Mouse (Mus musculus) midbrain, embryonic 12.5 days (tissue): ENCODE results near the gene Gm44502. TPM values are rescaled to one million over a fixed set of nuclear protein-coding genes. Genes with fewer than 3 reads are reported as not detected.

Source experiments
- ATAC-seq: fragments of 200-750 bp; cut with Nextera tagmentation; 2 replicates; pipeline ENCODE4 v1.8.0; 2017; ENCODE audit warnings: low read depth, moderate TSS enrichment, moderate library complexity; ENCODE audit not compliant: low FRiP score
- H3K27ac ChIP-seq: fragments of 300-500 bp; sonication (generic); replicated peaks from 2 replicates; pipeline ENCODE4 v1.5.1; 2016; ENCODE audit warnings: mild to moderate bottlenecking
- H3K27me3 ChIP-seq: fragments of 300-500 bp; sonication (generic); 2 replicates; pipeline ENCODE4 v1.6.1; 2016; ENCODE audit warnings: mild to moderate bottlenecking
- H3K36me3 ChIP-seq: fragments of 300-500 bp; sonication (generic); 2 replicates; pipeline ENCODE4 v1.6.1; 2016
- H3K4me1 ChIP-seq: fragments of 300-500 bp; sonication (generic); 2 replicates; pipeline ENCODE4 v1.6.1; 2016
- H3K4me2 ChIP-seq: fragments of 300-500 bp; sonication (generic); replicated peaks from 2 replicates; pipeline ENCODE4 v1.6.1; 2016; ENCODE audit warnings: mild to moderate bottlenecking, moderate library complexity
- H3K4me3 ChIP-seq: fragments of 300-500 bp; sonication (generic); 2 replicates; pipeline ENCODE4 v1.5.1; 2016; ENCODE audit warnings: mild to moderate bottlenecking
- H3K9ac ChIP-seq: fragments of 300-500 bp; sonication (generic); replicated peaks from 2 replicates; pipeline ENCODE4 v1.6.1; 2016; ENCODE audit warnings: mild to moderate bottlenecking, moderate library complexity
- H3K9me3 ChIP-seq: fragments of 300-500 bp; sonication (generic); 2 replicates; pipeline ENCODE4 v1.6.1; 2016; ENCODE audit warnings: mild to moderate bottlenecking
- WGBS: fragments of 180-500 bp; shearing (Covaris S2); methylation state at CpG from one replicate; pipeline ENCODE4 v1.1.7; 2016; 5-methylcytosine and 5-hydroxymethylcytosine counted together
- polyA plus RNA-seq: library from polyadenylated mRNA; unstranded; fragments of >200 nt; fragmentation: Nextera tagmentation; extraction: Ambion mirVana; gene quantifications from 2 replicates; pipeline ENCODE4 v1.2.1, GENCODE M21; 2016

Gene Gm44502
- polyA plus RNA-seq, 1 experiment from 2014 or later = not detected

DNA sequence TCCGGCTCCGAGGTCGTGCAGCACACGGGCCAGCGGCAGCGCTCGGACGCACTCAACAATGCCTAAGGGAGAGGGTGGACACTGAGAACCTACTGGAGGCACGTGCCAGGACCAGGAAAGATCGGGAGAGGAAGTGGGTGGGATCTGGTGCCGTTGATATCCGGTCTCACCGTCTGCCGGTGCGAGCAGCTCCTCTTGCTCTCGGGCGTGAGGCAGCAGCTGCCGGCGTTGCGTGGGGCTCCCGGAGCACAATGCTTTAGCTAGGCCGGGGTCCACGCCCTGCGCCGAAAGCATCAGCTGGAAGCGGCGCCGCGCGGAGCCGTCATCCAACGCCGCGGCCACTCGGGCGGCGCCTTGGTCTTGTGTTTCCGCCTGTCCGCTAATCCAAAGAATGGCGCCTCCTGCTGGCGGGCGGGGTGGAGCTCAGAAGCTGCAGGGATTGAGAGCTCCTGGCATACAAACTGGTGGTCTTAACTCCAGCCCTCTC, 55.7 kb downstream of the Gm44502 start, which contains the start of gene Sco2:
TSS of gene Sco2 (minus strand) at position 85 of the 487 bp plus-strand sequence.
- Histone ChIP-seq H3K4me2 (peak within 1 kb of the TSS; percentile 79), H3K9me3 (no peaks in the 10 kb centered on the region), H3K36me3 (peaks cover 38% of the 10 kb centered on the region), H3K27me3 (peaks cover 40% of the 10 kb centered on the region), H3K4me1 (peaks cover 23% of the 10 kb centered on the region), H3K9ac (peak within 1 kb of the TSS; percentile 73), H3K4me3 (peak within 1 kb of the TSS; percentile 73), H3K27ac (peak within 1 kb of the TSS; percentile 90)
- ATAC-seq = peak; percentile 80
- under 1% methylated on average over 42 of the region's 42 CpGs for WGBS

DNA sequence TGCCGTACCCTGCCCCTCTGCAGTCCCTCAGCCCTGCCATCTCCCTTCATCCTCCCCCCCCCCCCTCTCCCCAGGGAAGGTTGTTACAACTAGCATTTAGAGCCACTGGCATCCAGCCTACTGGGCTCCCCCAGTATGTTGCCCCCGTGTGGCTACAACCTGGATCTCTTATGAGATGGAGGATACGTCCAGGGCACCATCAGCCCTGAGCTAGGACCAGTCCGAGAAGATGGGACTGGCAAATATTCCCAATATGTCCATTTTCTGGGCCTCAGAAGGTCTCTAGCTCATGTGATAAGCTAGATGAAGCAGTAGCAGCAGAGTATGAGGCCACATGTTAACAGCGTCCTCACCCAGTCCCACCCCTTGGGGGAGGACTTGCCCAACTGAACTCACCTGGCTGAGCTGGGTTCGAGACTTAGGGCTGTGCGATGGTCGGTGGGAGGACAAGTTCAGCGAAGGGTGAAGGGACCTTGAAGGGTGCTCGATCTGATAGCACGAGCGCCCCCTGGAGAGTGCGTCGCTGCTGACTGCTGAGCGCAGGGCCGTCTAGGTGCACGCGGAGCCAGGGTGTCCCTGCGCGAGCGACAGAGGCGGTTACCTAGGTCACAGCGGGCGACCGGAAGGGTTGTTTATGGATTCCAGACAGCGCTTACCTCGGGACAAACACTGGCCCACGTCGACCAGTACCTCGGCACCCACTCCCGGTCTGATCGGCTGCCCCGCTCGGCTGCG, 56.3 kb downstream of the Gm44502 start:
- H3K4me1 ChIP-seq = peaks cover 17% of the 10 kb centered on the region
- peak; percentile 78 for ATAC-seq
- peak overlapping the region; percentile 79 for H3K4me2 ChIP-seq
- H3K27ac ChIP-seq = peak overlapping the region; percentile 90
- peak overlapping the region; percentile 73 for H3K9ac ChIP-seq
- H3K27me3 ChIP-seq = peaks cover 34% of the 10 kb centered on the region
- 3% methylated on average over 35 of the region's 35 CpGs for WGBS
- peak overlapping the region; percentile 73 for H3K4me3 ChIP-seq
- peaks cover 45% of the 10 kb centered on the region for H3K36me3 ChIP-seq
- no peaks in the 10 kb centered on the region for H3K9me3 ChIP-seq

DNA sequence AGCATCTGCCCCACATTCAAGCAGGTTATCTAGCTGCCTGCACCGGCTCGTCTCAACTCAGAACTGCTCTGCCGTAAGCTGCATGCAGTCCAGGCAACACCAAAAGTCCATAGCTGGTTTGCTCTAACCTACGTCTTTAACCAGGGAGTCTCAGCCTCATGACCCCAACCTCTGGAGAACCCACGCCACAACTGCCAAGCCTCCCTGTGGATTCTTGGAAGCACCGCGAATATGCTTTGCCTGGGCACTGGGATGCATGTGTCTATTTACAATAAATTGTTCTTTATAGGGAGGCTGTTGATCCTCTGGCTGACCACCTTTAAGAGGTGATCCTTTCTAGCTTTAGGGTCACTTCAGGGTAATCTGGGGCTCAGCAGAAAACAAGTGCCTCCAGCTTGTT, 57.0 kb downstream of the Gm44502 start:
- H3K36me3 ChIP-seq = peaks cover 51% of the 10 kb centered on the region
- no peak for ATAC-seq
- H3K9me3 ChIP-seq = no peaks in the 10 kb centered on the region
- 87% methylated on average over 7 of the region's 7 CpGs for WGBS
- peak overlapping the region; percentile 79 for H3K4me2 ChIP-seq
- no peak overlapping the region for H3K4me3 ChIP-seq
- H3K4me1 ChIP-seq = peaks cover 15% of the 10 kb centered on the region
- H3K27ac ChIP-seq = peak overlapping the region; percentile 31; the same call in 1 of the 2 replicates
- no peak overlapping the region for H3K9ac ChIP-seq
- peaks cover 27% of the 10 kb centered on the region for H3K27me3 ChIP-seq

DNA sequence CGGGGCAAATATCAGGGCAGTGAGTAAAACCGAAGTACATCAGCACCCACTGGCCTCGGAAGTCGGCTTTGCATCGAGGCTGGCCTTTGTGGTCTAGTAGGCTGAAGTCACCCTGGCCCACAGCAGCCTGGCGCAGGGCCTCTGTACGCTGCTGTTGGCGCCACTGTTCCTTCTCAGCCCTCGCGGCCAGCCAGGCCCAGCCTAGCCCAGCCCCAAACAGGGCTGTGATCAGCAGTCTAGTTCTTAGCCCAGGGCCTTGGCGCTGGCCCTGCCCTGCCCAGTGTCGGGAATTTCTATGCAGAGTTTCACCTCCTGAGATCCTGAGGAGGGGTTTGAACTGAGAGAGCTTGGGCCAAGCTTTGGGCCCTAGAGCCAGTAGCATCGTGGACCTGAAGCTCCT, 57.4 kb downstream of the Gm44502 start:
- H3K27ac ChIP-seq = no peak overlapping the region; the same call in 1 of the 2 replicates
- H3K9ac ChIP-seq = no peak overlapping the region
- H3K4me3 ChIP-seq = no peak overlapping the region
- no peak overlapping the region for H3K4me2 ChIP-seq
- ATAC-seq = no peak
- no peaks in the 10 kb centered on the region for H3K9me3 ChIP-seq
- peaks cover 15% of the 10 kb centered on the region for H3K4me1 ChIP-seq
- H3K27me3 ChIP-seq = peaks cover 23% of the 10 kb centered on the region
- H3K36me3 ChIP-seq = peaks cover 56% of the 10 kb centered on the region
- 90% methylated on average over 13 of the region's 13 CpGs for WGBS

Other genes starting within 250 kb of the Gm44502 start
- gene Plxnb2, start 248.9 kb downstream of the Gm44502 start, polyA plus RNA-seq = 164 and 170 TPM in 2 replicates
- gene Dennd6b, start 233.2 kb downstream of the Gm44502 start, polyA plus RNA-seq = 53.3 and 58.6 TPM in 2 replicates
- 63.7 and 68.5 TPM in 2 replicates for gene Ppp6r2, start 218.1 kb downstream of the Gm44502 start, polyA plus RNA-seq
- 91.7 and 94.0 TPM in 2 replicates for gene Sbf1, start 114.4 kb downstream of the Gm44502 start, polyA plus RNA-seq
- gene Adm2, start 107.0 kb downstream of the Gm44502 start, polyA plus RNA-seq = not detected in 2 replicates
- not detected in 2 replicates for gene Miox, start 95.3 kb downstream of the Gm44502 start, polyA plus RNA-seq
- gene Lmf2, start 74.0 kb downstream of the Gm44502 start, polyA plus RNA-seq = 44.3 and 48.8 TPM in 2 replicates
- 164 and 170 TPM in 2 replicates for gene Ncaph2, start 74.0 kb downstream of the Gm44502 start, polyA plus RNA-seq
- gene Sco2, start 55.9 kb downstream of the Gm44502 start, polyA plus RNA-seq = 5.8 TPM in 2 replicates
- 1.4 and 1.9 TPM in 2 replicates for gene Tymp, start 52.7 kb downstream of the Gm44502 start, polyA plus RNA-seq
- 0.51 and 1.2 TPM in 2 replicates for gene Odf3b, start 50.4 kb downstream of the Gm44502 start, polyA plus RNA-seq
- gene Klhdc7b, start 44.8 kb downstream of the Gm44502 start, polyA plus RNA-seq = not detected in 2 replicates
- not detected in 2 replicates for gene Syce3, start 19.2 kb downstream of the Gm44502 start, polyA plus RNA-seq
- gene Cpt1b, start 3.8 kb downstream of the Gm44502 start, polyA plus RNA-seq = 0.90 and 1.1 TPM in 2 replicates
- 5.7 and 7.0 TPM in 2 replicates for gene C730034F03Rik, start 107 bp downstream of the Gm44502 start, polyA plus RNA-seq
- gene Chkb, start 212 bp upstream of the Gm44502 start, polyA plus RNA-seq = 67.5 and 68.0 TPM in 2 replicates
- 54.9 and 58.7 TPM in 2 replicates for gene Mapk8ip2, start 24.2 kb upstream of the Gm44502 start, polyA plus RNA-seq
- gene Arsa, start 47.7 kb upstream of the Gm44502 start, polyA plus RNA-seq = 13.7 and 14.1 TPM in 2 replicates
- 6.9 and 8.0 TPM in 2 replicates for gene Shank3, start 69.9 kb upstream of the Gm44502 start, polyA plus RNA-seq
- gene Acr, start 138.6 kb upstream of the Gm44502 start, polyA plus RNA-seq = 0.74 and 1.3 TPM in 2 replicates
- gene Rabl2, start 162.2 kb upstream of the Gm44502 start, polyA plus RNA-seq = 70.5 and 77.8 TPM in 2 replicates